Mouse (Mus musculus): ENCODE results near the gene Cacng3.

Gene Cacng3

DNA sequence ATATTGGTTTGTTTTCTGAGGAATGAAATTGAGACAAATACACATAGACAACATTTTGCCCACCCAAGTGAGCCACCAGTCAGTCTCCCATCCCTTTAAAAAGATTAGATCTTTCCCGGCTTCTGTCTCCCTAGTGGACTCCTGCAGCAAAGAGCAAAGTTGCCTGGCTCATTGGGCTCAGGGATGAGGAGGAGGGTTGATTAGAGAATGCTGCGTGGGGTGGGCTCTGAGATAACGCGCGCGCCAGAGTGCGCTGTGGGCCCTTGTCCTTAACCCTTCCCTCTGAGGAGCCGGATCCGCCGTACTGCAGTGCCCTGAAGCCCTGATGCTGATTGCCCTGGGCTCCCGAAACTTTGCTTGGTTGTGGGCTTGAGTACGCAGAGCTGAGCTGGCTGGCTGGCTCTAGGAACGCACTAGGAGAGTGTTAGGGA lies at the start of gene Cacng3:
TSS of gene Cacng3 (plus strand) at position 51 of the 431 bp plus-strand sequence.
- no peak for DNase-seq (ENCODE audit: low read depth, low spot score)

DNA sequence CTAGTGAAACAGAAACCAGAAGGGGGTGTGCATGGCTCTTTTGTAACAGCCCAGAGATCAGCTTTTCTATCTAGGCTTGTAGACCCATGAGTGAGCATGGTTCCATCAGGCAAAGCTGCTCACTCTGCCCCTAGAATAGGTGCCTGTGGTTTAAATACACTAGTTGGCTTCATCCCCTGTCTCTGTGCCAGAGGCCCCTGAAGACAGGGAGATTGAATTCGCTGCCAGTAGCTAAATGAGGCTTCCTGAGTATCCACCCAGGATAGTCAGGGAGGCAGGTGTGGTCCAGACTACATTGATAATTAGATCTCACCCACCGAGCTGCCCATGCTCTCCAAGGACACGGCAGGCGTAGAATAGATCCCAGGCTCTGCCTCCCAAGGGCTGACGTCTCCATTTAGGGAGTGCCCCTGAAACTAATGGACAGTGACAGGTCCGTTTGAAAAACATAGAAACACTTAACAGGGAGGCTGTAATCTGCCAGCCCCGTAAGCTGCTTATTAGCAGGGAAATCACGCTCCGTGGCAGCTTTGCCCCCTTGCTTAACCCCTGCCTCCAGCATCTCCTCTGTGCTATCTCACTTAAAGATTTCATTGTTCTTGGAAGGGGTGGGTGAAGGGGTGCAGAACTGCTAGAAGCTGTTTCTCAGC lies 48.0 kb upstream of the Cacng3 start:
- no peak for DNase-seq (ENCODE audit: low read depth, low spot score)

GRCm38 (mm10) chr7:122623753-122624152 lies 46.5 kb upstream of the Cacng3 start:
- no peak for DNase-seq (ENCODE audit: low read depth, low spot score)

GRCm38 (mm10) chr7:122628050-122628449 lies 42.2 kb upstream of the Cacng3 start:
- no peak for DNase-seq (ENCODE audit: low read depth, low spot score)

DNA sequence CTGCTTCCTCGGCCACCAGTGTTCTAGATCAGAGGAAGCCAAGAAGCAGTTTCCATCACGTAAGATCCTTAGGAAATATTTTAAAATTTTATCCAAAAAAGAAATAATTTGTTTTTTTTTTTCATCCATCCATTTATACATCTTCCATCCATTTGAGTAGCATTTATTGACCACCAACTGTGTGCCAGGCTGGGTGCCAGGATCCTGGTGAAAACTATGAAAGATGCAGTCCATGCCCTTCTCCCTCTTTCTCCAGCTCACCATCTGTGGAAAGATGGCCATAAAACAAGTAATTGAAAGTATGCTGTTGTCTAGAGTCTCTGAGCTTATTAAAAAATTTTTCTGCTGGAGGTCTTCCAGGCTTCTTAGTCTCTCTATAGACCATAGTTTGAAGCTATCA lies 39.9 kb upstream of the Cacng3 start:
- DNase-seq (ENCODE audit: low read depth, low spot score), result no peak

DNA sequence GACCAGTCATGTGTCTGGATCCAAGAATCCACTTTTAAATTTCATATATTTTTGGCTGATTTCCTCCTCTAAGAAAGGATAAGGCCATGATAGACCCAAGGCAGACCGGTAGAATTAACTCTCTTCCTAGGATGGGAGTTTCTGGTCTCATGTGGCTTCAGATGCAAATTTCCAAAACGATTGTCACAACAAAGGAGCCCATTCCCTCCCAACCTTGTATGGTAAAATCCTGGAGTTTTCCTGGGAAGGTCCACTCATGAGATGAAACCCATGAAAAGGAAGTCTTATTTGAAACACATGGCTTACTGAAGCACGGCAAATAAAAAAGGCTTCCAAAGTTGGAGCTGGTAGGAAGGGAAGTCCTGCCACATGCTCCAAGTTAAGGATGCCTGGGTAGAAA lies 39.1 kb upstream of the Cacng3 start:
- DNase-seq (ENCODE audit: low read depth, low spot score), result no peak

DNA sequence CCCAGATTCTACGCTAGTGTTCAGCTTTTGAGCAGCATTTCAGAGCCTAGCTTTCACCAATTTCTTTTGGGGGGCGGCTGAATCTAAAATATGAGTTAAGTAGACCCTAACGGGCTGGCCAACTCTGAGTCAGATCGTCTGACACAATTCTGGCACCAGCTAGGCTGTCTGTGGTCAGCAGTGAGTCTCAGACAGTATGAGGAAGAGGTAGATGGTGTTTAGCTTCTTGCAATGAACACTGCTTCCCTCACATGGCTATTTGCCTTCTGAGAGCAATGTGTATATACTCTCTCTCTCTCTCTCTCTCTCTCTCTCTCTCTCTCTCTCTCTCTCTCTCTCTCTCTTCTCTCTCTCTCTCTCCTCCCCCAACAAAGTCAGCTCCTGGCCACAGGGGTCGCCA lies 37.3 kb upstream of the Cacng3 start:
- no peak for DNase-seq (ENCODE audit: low read depth, low spot score)

DNA sequence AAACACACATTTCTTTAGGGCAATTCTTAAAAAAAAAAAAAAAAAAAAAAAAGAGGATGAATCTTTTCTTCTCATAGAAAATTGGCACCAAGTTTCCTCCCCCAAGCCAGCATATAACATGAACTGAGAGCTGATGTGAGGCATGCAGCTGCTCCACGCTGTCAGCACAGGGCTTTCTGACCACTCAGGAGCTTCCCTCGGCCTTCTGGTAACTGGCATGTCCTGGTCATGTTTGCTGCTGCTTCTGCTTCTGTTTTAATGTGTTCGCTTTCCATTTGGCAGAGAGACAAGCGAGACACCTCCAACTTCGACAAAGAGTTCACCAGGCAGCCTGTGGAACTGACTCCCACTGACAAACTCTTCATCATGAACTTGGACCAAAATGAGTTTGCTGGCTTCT lies 36.8 kb upstream of the Cacng3 start:
- no peak for DNase-seq (ENCODE audit: low read depth, low spot score)

- DNase-seq (ENCODE audit: low read depth, low spot score), result no peak
Measured at GRCm38 (mm10) chr7:122643676-122644075, 26.6 kb upstream of the Cacng3 start.

DNA sequence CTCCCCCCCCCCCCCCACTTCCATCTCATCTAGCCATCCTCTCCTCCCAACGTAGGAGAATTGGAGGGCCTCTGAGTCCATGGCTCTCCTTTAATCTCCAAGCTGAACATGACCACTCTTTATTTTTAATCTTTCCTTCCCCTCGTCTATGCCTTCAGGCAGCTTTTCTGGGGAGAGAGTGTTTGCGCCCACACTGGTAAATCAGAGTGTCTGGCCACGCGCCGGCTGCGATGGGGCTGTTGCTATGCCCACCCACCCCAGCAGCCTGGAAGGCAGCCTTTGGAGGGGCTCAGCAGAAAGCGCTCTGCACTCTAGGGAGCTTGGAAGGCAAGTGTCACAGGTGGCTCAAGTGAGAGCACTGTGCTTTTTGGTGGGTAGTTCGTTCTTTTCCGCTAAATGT lies 21.0 kb upstream of the Cacng3 start:
- no peak for DNase-seq (ENCODE audit: low read depth, low spot score)

- DNase-seq (ENCODE audit: low read depth, low spot score), result no peak
Measured at GRCm38 (mm10) chr7:122652523-122652922, 17.8 kb upstream of the Cacng3 start.

- no peak for DNase-seq (ENCODE audit: low read depth, low spot score)
Measured at GRCm38 (mm10) chr7:122656671-122657070, 13.6 kb upstream of the Cacng3 start.

GRCm38 (mm10) chr7:122657423-122658126 lies 12.7 kb upstream of the Cacng3 start:
- DNase-seq (ENCODE audit: low read depth, low spot score), result no peak

DNA sequence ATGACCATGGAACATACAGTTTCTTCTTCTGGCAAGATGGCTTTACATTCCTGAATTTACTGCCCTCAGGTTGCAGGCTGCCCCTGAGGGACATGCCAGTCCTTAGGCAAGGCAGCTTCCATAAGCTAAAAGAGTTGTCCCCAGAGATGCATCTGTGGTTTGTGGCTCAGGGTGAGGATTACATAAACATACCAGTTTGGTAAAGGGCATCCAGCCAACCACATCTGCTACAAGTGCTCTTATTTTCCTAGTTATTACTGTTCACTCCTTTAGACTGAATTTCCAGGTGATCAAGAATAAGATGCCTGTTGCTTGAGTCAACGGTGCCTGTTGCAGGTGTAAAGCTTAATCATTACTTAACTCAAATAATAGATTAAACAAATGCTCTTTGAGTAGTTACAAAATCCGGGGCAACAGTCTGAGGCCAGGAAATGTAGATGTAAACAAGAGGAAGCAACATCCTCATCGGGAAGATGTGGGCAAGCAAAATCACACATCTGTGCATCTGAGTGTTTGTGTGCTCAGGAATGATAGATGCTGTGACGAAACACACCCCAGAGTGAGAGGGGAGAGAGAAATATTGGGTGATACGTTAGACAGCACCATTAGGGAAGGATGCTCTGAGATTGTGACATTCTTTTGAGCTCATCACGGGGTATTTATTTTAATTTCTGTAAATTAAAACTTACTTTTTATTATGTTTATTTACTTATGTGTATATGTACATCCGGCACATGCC lies 4.8 kb upstream of the Cacng3 start:
- no peak for DNase-seq (ENCODE audit: low read depth, low spot score)

GRCm38 (mm10) chr7:122667903-122668302 lies 2.4 kb upstream of the Cacng3 start:
- DNase-seq (ENCODE audit: low read depth, low spot score), result peak; percentile 26

DNA sequence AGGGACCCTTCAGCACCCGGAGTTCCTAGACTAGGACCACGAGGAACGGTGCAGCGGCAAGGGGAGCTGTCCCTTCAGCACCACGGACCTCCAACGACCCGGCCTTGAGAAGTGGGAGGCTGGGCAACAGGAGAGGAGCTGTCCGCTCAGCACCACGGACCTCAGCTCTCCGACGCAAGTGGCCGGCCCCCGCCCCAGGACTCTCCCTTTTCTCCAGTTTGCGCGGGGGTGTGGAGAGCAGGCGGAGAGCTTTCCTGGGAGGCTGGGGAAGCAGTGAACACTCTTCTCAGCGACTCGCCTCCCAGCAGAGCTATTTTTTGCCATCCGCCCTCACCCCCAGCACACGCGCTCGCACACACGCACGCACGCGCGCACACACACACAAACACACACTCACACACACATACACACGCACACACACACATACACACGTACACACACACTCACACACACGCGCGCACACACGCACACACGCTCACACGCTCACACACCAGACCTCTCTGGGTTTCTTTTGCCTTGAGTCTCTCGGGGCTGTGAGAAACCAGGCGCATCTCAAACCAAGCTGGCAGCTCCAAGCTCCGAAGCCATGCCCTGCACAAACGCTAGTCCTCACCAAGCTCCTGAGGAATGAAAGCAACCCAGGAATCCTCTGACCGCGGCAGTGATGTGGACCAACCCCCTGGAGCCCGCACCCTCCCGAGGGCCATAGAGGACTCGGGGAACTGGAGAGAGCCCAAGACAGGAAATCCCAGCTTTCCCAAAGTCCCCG lies 765 bp downstream of the Cacng3 start:
- DNase-seq (ENCODE audit: low read depth, low spot score), result peak; percentile 78

DNA sequence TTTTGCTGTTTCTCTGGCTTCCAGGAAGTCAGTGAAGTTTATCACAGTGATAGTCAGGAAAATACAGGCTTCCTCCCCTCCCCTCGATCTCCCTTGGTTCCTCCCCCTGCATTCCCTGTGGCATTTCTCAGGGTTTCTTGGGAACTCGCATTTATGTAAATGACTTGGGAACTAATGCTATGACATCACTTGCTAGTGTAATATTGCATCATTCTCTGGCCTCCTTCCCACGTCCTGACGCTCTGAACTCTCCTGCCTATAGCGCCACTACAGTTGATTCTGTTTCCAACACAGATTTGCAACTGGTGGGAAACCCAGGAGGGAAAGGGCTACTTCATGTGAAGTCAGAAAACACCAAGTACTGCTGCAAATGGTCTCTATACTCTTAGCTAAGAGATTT lies 2.7 kb downstream of the Cacng3 start:
- DNase-seq (ENCODE audit: low read depth, low spot score), result no peak

GRCm38 (mm10) chr7:122675207-122675606 lies 4.9 kb downstream of the Cacng3 start:
- no peak for DNase-seq (ENCODE audit: low read depth, low spot score)

DNA sequence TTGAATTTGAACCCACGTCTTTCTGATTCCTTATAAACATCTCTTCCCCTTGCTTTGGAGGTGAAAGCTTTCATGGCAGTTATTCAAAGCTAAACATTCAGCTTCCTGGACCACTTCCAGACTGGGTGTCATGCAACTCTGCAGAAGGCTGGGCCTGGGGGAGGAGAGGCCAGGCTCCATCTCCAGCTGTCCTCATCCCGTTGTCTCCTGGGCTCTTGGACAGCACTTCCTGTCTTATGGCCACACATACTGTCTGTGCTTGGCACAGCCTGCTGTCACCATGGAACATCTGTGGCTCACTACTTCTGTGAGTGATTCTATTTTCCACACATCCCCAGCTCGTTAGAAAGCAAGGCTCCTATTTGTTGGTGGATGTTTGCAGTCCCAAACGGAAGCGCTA lies 31.5 kb downstream of the Cacng3 start:
- no peak for DNase-seq (ENCODE audit: low read depth, low spot score)

DNA sequence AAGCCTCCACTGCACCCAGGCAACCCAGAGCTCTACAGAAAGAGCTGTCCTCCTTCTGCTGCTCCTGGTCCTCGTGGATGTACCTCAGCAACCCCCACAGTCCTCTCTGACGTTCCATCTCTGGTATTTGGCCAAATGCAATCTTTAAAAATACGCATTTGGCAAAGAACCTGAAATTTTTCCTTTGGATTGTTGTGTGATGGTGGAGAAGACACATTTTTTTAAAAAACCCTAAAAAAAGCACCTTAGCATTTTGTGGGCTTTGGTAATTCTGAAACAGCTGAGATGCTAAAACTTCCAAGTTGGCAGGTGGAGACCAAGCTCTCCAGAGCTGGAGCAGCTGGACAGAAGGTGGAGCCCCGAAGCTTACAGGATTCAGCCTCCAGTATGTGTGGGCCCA lies 32.2 kb downstream of the Cacng3 start:
- DNase-seq (ENCODE audit: low read depth, low spot score), result no peak

- no peak for DNase-seq (ENCODE audit: low read depth, low spot score)
Measured at GRCm38 (mm10) chr7:122706736-122707135, 36.4 kb downstream of the Cacng3 start.

GRCm38 (mm10) chr7:122716299-122716698 lies 46.0 kb downstream of the Cacng3 start:
- no peak for DNase-seq (ENCODE audit: low read depth, low spot score)

Measured in WW6 (cell line).